Mouse (Mus musculus): Measurements from ENCODE around the gene Snx25. TPM values are rescaled to one million over a fixed set of nuclear protein-coding genes. Genes with fewer than 3 reads are reported as not detected.

Snx25 gene
- polyA plus RNA-seq, 1 experiment from 2014 or later: 7.9 TPM

DNA sequence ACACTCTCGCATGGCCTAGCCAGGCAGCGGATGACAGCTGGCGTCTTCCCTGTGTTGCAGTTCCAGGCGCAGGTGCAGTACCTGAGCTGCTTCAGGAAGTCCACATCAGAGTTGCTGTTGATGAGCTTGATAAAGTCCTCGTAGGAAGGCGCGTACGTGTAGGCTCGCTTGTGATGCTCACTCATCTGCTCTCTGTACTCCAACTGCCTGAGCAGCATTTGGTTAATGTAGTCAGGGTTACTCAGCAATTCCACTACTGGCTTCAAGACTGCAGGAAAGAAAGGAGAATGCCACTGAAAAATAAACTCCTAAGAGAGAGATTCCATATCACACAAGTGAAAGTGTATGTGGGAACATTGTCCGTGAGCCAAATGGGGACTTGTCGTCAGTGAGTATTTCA is 48.5 kb downstream of the Snx25 start:
- 94% methylated on average over 11 of the region's 11 CpGs for WGBS (ENCODE audit: missing documents)
- H3K27ac ChIP-seq: no peak overlapping the region
- no peak overlapping the region for H3K4me3 ChIP-seq (ENCODE audit: inconsistent target)
- H3K79me2 ChIP-seq (ENCODE audit: inconsistent target): no peaks in the 10 kb centered on the region
- no peaks in the 10 kb centered on the region for H3K36me3 ChIP-seq (ENCODE audit: inconsistent target)

DNA sequence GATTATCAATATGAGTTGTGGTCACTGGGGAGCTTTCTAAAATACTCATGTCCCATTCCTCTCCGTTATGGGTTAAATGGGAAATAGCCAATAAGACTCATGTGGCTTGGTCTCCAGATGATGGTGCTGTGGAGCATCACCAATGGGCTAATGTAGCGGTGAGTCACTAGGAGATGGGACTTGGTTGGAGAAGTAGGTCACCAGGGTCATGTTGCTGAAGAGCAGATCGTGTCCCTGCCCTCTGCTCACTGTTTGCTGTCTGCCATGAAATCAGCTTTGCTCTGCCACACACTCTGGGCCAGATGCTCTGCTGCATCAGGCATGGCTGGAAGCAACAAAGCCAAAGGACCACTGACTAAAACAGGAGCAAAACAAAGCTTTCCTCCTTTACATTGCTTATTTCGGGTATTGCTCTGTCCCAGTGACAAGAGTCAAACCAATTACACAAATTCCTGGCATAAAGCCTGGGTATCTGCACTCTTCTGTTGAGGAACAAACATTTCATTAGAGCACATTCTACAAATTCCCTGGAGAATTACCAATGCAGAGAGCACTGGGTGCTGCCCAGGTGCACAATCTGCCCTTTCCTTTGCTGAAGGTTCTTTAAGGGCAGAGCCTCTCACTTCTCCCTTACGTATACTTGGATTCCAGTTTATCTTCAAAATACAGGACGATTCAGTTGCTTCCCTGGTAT is 59.1 kb downstream of the Snx25 start:
- Histone ChIP-seq H3K27ac (no peak overlapping the region), H3K79me2 (ENCODE audit: inconsistent target) (no peaks in the 10 kb centered on the region), H3K4me3 (ENCODE audit: inconsistent target) (no peak overlapping the region), H3K36me3 (ENCODE audit: inconsistent target) (no peaks in the 10 kb centered on the region)
- WGBS (ENCODE audit: missing documents): 89% methylated on average over 6 of the region's 6 CpGs

- Histone ChIP-seq H3K27ac (no peak overlapping the region), H3K4me3 (ENCODE audit: inconsistent target) (no peak overlapping the region), H3K79me2 (ENCODE audit: inconsistent target) (no peaks in the 10 kb centered on the region), H3K36me3 (ENCODE audit: inconsistent target) (no peaks in the 10 kb centered on the region)
- 87% methylated on average over 5 of the region's 5 CpGs for WGBS (ENCODE audit: missing documents)
Observed at GRCm38 (mm10) chr8:46083141-46083540, 68.8 kb downstream of the Snx25 start.

DNA sequence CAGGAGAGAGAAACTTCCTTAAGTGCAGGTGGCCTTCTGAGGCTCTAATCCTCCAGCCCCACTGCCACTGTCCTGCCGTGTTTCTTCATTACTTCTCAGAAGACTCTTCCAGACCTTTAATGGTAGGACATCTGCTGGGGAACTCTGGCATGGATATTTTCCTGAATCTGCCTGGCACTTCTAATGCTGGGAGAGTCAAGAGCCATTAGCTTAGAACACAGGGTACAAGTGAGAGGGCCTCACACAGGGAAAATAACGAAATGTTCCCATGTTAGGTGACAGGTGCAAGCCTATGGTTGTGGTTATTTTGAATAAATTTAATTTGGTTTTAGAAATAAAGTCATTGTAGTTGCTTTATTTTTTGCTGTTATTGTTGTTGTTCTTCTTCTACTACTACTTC is 70.9 kb downstream of the Snx25 start:
- 84% methylated on average over 2 of the region's 2 CpGs for WGBS (ENCODE audit: missing documents)
- no peaks in the 10 kb centered on the region for H3K79me2 ChIP-seq (ENCODE audit: inconsistent target)
- H3K36me3 ChIP-seq (ENCODE audit: inconsistent target): no peaks in the 10 kb centered on the region
- H3K27ac ChIP-seq: no peak overlapping the region
- H3K4me3 ChIP-seq (ENCODE audit: inconsistent target): no peak overlapping the region

- 24% methylated on average over 4 of the region's 6 CpGs for WGBS (ENCODE audit: missing documents)
- Histone ChIP-seq H3K4me3 (ENCODE audit: inconsistent target) (no peak overlapping the region), H3K36me3 (ENCODE audit: inconsistent target) (no peaks in the 10 kb centered on the region), H3K79me2 (ENCODE audit: inconsistent target) (no peaks in the 10 kb centered on the region), H3K27ac (no peak overlapping the region)
Observed at GRCm38 (mm10) chr8:46078866-46079265, 73.1 kb downstream of the Snx25 start.

DNA sequence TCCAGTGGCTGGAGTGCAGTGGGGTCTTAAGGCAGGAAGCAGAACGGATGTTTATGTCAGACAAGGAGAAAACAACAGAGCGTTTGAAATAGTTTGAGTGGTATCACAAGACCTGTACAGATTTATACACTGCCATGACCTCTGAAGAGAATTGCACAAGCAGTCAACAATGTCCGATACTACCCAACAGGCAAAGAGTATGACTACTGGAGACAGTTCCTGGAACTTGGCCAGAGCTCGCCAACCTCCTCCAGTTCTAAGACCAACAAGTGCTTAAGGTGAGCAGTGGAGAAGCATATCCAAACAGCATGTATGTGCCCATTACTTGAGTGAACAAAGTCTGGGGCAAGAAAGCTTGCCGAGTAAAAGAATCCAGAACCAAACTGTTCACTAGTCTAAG is 76.7 kb downstream of the Snx25 start:
- H3K79me2 ChIP-seq (ENCODE audit: inconsistent target): no peaks in the 10 kb centered on the region
- H3K27ac ChIP-seq: no peak overlapping the region
- 97% methylated on average over 5 of the region's 5 CpGs for WGBS (ENCODE audit: missing documents)
- no peak overlapping the region for H3K4me3 ChIP-seq (ENCODE audit: inconsistent target)
- no peaks in the 10 kb centered on the region for H3K36me3 ChIP-seq (ENCODE audit: inconsistent target)

DNA sequence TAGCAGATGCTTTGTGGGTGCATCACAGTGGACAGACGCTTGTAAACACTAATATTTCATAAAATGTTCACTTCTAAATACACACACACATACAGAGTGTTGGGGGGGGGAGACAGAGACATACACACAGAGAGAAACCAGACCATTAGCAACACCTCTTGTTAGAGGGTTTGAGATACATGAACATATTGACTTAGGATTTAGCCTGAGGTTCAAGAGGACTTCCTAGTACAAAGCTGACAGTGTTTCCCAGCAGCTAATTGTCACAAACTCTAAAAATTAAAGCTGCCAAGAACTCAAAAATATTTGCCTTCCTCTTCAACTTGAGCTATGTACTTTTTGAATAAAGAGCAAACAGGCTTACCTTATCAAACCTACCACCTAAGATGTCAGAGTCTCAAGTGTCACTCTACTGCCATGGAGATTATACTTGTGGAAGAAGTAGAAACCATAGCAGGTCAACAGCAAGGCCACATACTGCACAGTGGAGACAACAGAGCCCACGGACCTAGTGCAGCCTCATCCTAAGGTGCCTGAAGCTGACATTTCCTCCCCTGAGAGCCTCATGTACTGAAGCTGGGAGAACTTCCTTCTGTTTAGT is 78.3 kb downstream of the Snx25 start:
- WGBS (ENCODE audit: missing documents): 86% methylated on average over 2 of the region's 2 CpGs
- H3K4me3 ChIP-seq (ENCODE audit: inconsistent target): no peak overlapping the region
- no peaks in the 10 kb centered on the region for H3K79me2 ChIP-seq (ENCODE audit: inconsistent target)
- no peaks in the 10 kb centered on the region for H3K36me3 ChIP-seq (ENCODE audit: inconsistent target)
- no peak overlapping the region for H3K27ac ChIP-seq

DNA sequence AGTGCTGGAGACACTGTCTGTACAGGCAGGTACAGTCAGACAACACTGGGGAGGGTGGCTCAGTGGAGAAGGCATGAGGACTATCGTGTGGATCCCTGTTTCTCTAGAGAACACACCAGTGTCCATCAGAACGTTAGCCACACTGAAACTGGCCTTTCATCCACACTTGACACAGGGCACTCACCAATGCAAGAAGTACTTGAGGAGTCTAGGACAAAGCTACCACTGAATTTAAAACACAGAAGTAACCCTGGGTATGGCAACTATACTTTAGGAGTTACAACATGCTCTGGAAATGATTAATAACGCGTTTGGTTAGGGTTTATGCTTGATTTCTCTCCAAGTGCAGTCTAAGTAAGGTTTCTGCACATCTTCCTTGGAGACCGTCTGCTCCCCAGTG is 79.2 kb downstream of the Snx25 start:
- WGBS (ENCODE audit: missing documents): 90% methylated on average over 5 of the region's 5 CpGs
- 0 out of 2 replicates have a peak, but pooled peaks cover 2% of the 10 kb centered on the region for H3K36me3 ChIP-seq (ENCODE audit: inconsistent target)
- H3K79me2 ChIP-seq (ENCODE audit: inconsistent target): no peaks in the 10 kb centered on the region
- H3K27ac ChIP-seq: no peak overlapping the region
- H3K4me3 ChIP-seq (ENCODE audit: inconsistent target): no peak overlapping the region

- Histone ChIP-seq H3K36me3 (ENCODE audit: inconsistent target) (peaks cover 8% of the 10 kb centered on the region; the same call in 1 of the 2 replicates), H3K27ac (no peak overlapping the region)
Observed at GRCm38 (mm10) chr8:46040260-46040659, 111.7 kb downstream of the Snx25 start.

DNA sequence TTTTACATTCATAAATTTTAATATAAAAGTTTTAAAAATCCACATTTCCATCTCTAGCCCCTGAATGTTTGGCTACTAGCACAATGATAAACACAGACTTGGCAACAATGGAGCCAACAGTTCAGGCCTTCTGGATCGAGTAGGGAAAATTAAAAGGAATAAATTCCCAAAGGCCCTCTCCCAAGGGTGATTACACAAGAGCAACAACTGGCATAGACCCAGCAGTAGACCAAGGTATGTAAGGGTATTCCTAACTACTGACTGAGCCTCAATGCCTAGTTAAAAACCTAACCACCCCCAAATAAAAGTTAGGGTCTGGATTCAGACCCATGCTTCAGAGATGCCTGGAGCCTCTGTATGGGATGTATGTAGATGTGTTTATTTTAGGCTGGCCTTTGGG is 112.3 kb downstream of the Snx25 start:
- H3K79me2 ChIP-seq (ENCODE audit: inconsistent target): no peaks in the 10 kb centered on the region
- no peak overlapping the region for H3K27ac ChIP-seq
- 100% methylated on average over 1 of the region's 1 CpGs for WGBS (ENCODE audit: missing documents)
- peaks cover 8% of the 10 kb centered on the region; the same call in 1 of the 2 replicates for H3K36me3 ChIP-seq (ENCODE audit: inconsistent target)
- no peak overlapping the region for H3K4me3 ChIP-seq (ENCODE audit: inconsistent target)

More at GRCm38 (mm10) chr8:46040260-46040659, 111.7 kb downstream of the Snx25 start:
- H3K79me2 ChIP-seq (ENCODE audit: inconsistent target): no peaks in the 10 kb centered on the region
- WGBS (ENCODE audit: missing documents): 96% methylated on average over 13 of the region's 13 CpGs
- no peak overlapping the region for H3K4me3 ChIP-seq (ENCODE audit: inconsistent target)

GRCm38 (mm10) chr8:46036217-46036616 is 115.7 kb downstream of the Snx25 start:
- Histone ChIP-seq H3K27ac (no peak overlapping the region), H3K4me3 (ENCODE audit: inconsistent target) (no peak overlapping the region), H3K79me2 (ENCODE audit: inconsistent target) (no peaks in the 10 kb centered on the region), H3K36me3 (ENCODE audit: inconsistent target) (no peaks in the 10 kb centered on the region)
- WGBS (ENCODE audit: missing documents): 90% methylated on average over 11 of the region's 11 CpGs

DNA sequence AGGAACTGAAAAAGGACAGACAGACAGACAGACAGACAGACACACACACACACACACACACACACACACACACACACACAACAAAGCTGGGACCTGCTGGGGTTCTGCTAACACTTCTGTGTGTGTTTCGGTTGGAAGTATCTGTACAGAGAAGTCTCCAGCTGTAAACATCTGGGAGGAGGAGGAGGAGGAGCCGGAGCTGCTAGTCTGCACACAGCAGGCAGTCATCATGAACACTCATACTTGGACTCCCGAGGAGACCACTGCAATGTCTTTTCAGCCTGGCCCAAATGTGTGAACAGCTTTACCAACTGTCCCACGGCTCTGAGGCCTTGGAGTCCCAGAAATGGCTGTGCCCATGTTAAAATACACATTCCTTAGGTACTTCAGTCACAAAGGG is 127.6 kb downstream of the Snx25 start:
- 85% methylated on average over 4 of the region's 4 CpGs for WGBS (ENCODE audit: missing documents)
- no peak overlapping the region for H3K4me3 ChIP-seq (ENCODE audit: inconsistent target)
- no peaks in the 10 kb centered on the region for H3K79me2 ChIP-seq (ENCODE audit: inconsistent target)
- H3K36me3 ChIP-seq (ENCODE audit: inconsistent target): no peaks in the 10 kb centered on the region
- H3K27ac ChIP-seq: no peak overlapping the region

DNA sequence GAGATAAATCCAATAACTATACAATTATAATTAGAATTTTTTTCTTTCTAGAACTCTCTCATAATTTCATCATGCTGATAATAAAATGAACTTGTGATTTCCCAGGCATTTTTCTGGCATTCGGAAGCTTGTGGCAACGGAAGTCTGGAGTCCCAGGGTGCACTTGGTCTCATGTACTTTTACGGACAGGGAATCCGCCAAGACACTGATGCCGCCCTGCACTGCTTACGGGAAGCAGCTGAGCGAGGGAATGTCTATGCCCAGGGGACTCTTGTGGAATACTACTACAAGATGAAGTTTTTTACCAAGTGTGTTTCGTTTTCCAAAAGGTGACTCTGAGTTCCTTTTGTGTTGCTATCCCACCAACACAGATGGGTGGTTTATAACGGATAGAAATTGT is 129.2 kb downstream of the Snx25 start:
- H3K36me3 ChIP-seq (ENCODE audit: inconsistent target): no peaks in the 10 kb centered on the region
- no peaks in the 10 kb centered on the region for H3K79me2 ChIP-seq (ENCODE audit: inconsistent target)
- no peak overlapping the region for H3K27ac ChIP-seq
- no peak overlapping the region for H3K4me3 ChIP-seq (ENCODE audit: inconsistent target)
- WGBS (ENCODE audit: missing documents): 96% methylated on average over 9 of the region's 9 CpGs

GRCm38 (mm10) chr8:46022203-46022602 is 129.8 kb downstream of the Snx25 start:
- 88% methylated on average over 9 of the region's 9 CpGs for WGBS (ENCODE audit: missing documents)
- H3K79me2 ChIP-seq (ENCODE audit: inconsistent target): no peaks in the 10 kb centered on the region
- no peaks in the 10 kb centered on the region for H3K36me3 ChIP-seq (ENCODE audit: inconsistent target)
- H3K27ac ChIP-seq: no peak overlapping the region
- no peak overlapping the region for H3K4me3 ChIP-seq (ENCODE audit: inconsistent target)

- Histone ChIP-seq H3K27ac (no peak overlapping the region), H3K4me3 (ENCODE audit: inconsistent target) (no peak overlapping the region), H3K79me2 (ENCODE audit: inconsistent target) (no peaks in the 10 kb centered on the region), H3K36me3 (ENCODE audit: inconsistent target) (no peaks in the 10 kb centered on the region)
- 66% methylated on average over 17 of the region's 17 CpGs for WGBS (ENCODE audit: missing documents)
Observed at GRCm38 (mm10) chr8:46010746-46011680, 140.9 kb downstream of the Snx25 start.
